Mouse (Mus musculus): ENCODE data around the gene Rabgap1l. TPM values are rescaled to one million over a fixed set of nuclear protein-coding genes. Genes with fewer than 3 reads are reported as not detected.

Gene Rabgap1l
- polyA plus RNA-seq, 1 experiment: 56.5 TPM

DNA sequence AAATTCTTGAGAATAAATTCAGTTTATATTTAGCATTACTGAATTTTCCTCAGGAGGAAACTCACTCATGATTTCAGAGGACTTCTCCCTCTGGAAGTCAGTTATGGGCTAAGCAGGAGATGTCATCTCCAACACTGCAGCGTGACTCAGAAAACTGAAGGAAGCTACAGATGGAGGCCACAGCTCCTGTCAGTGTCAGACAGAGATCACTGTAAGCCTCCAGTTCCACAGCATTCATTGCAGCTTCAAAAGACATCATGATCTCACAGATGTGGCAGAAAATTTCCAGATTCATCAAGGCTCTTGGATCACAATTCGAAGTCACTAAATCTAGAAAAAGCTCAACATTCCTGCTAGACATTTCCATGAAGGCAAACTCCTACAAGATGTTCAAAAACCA is 555.0 kb downstream of the Rabgap1l start:
- no peak for DNase-seq
- Histone ChIP-seq H3K27ac (ENCODE audit: control insufficient read depth, insufficient read depth, low read length) (no peak overlapping the region), H3K27me3 (ENCODE audit: control insufficient read depth, insufficient read depth, low read length) (no peaks in the 10 kb centered on the region), H3K4me3 (ENCODE audit: control insufficient read depth, insufficient read depth, low read length) (no peak overlapping the region), H3K36me3 (ENCODE audit: control insufficient read depth, insufficient read depth, low read length) (peaks cover 43% of the 10 kb centered on the region), H3K4me1 (replicated peaks; ENCODE audit: control insufficient read depth, insufficient read depth, low read length) (no peaks in the 10 kb centered on the region)
- 96% methylated on average over 2 of the region's 2 CpGs for WGBS
- TF ChIP-seq CTCF (IDR thresholded peaks at IDR 0.05; ENCODE audit: borderline replicate concordance, control insufficient read depth, extremely low read depth, insufficient read depth, low read length, poor library complexity) (no peak), POLR2A (IDR thresholded peaks at IDR 0.05; ENCODE audit: control insufficient read depth, extremely low read depth, insufficient read depth, low read length, poor library complexity) (no peak)

DNA sequence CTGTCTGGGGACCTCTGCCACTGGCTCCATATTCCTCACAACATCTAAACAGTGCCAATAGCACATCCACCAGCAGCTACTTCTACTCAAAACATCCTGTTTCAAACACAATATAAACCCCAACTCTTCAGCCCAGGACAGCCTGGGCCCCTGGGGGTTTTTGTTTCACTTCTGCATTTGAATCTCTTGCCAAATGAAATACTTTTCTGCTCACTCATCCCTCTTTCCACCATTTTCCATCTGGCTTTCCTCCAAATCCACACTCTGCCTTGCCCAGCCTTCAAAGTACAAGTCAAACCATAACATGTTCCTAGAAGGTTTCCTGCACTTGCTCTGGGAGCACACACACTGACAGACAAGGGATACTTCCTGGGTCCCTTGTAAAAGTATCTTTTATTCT is 559.1 kb downstream of the Rabgap1l start:
- Histone ChIP-seq H3K36me3 (ENCODE audit: control insufficient read depth, insufficient read depth, low read length) (peaks cover 49% of the 10 kb centered on the region), H3K27me3 (ENCODE audit: control insufficient read depth, insufficient read depth, low read length) (no peaks in the 10 kb centered on the region), H3K4me1 (replicated peaks; ENCODE audit: control insufficient read depth, insufficient read depth, low read length) (no peaks in the 10 kb centered on the region), H3K4me3 (ENCODE audit: control insufficient read depth, insufficient read depth, low read length) (no peak overlapping the region), H3K27ac (ENCODE audit: control insufficient read depth, insufficient read depth, low read length) (no peak overlapping the region)
- DNase-seq: no peak
- TF ChIP-seq POLR2A (IDR thresholded peaks at IDR 0.05; ENCODE audit: control insufficient read depth, extremely low read depth, insufficient read depth, low read length, poor library complexity): no peak
- no peak for TF ChIP-seq CTCF (IDR thresholded peaks at IDR 0.05; ENCODE audit: borderline replicate concordance, control insufficient read depth, extremely low read depth, insufficient read depth, low read length, poor library complexity)

GRCm38 (mm10) chr1:160232113-160232512 is 560.9 kb downstream of the Rabgap1l start:
- Histone ChIP-seq H3K4me1 (replicated peaks; ENCODE audit: control insufficient read depth, insufficient read depth, low read length) (no peaks in the 10 kb centered on the region), H3K27me3 (ENCODE audit: control insufficient read depth, insufficient read depth, low read length) (no peaks in the 10 kb centered on the region), H3K4me3 (ENCODE audit: control insufficient read depth, insufficient read depth, low read length) (no peak overlapping the region), H3K27ac (ENCODE audit: control insufficient read depth, insufficient read depth, low read length) (no peak overlapping the region), H3K36me3 (ENCODE audit: control insufficient read depth, insufficient read depth, low read length) (peaks cover 34% of the 10 kb centered on the region)
- TF ChIP-seq CTCF (IDR thresholded peaks at IDR 0.05; ENCODE audit: borderline replicate concordance, control insufficient read depth, extremely low read depth, insufficient read depth, low read length, poor library complexity): no peak
- TF ChIP-seq POLR2A (IDR thresholded peaks at IDR 0.05; ENCODE audit: control insufficient read depth, extremely low read depth, insufficient read depth, low read length, poor library complexity): no peak
- DNase-seq: no peak
- WGBS: 98% methylated on average over 3 of the region's 3 CpGs

DNA sequence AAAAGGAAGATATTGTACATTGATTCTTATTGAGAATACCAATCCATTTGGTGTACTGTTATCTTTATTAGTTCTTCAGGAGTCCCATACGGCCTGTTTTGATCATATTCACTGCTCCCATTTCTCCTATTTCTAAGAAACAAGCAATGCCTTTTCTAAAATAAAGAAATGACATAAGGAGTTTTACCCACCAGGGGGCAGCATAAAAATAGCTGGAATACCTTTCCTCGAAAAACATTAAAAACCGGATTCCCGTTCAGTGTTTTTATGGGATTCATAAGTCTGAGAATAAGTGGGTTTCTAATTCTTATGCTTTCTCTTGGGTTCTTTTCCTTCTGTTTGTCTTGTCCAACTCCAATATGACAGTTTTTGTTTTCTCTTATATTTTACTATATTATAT is 562.0 kb downstream of the Rabgap1l start:
- no peak overlapping the region for H3K27ac ChIP-seq (ENCODE audit: control insufficient read depth, insufficient read depth, low read length)
- no peak for DNase-seq
- no peak for TF ChIP-seq CTCF (IDR thresholded peaks at IDR 0.05; ENCODE audit: borderline replicate concordance, control insufficient read depth, extremely low read depth, insufficient read depth, low read length, poor library complexity)
- no peak for TF ChIP-seq POLR2A (IDR thresholded peaks at IDR 0.05; ENCODE audit: control insufficient read depth, extremely low read depth, insufficient read depth, low read length, poor library complexity)
- H3K27me3 ChIP-seq (ENCODE audit: control insufficient read depth, insufficient read depth, low read length): no peaks in the 10 kb centered on the region
- no peaks in the 10 kb centered on the region for H3K4me1 ChIP-seq (replicated peaks; ENCODE audit: control insufficient read depth, insufficient read depth, low read length)
- peaks cover 28% of the 10 kb centered on the region for H3K36me3 ChIP-seq (ENCODE audit: control insufficient read depth, insufficient read depth, low read length)
- WGBS: 79% methylated on average over 4 of the region's 4 CpGs
- H3K4me3 ChIP-seq (ENCODE audit: control insufficient read depth, insufficient read depth, low read length): no peak overlapping the region

DNA sequence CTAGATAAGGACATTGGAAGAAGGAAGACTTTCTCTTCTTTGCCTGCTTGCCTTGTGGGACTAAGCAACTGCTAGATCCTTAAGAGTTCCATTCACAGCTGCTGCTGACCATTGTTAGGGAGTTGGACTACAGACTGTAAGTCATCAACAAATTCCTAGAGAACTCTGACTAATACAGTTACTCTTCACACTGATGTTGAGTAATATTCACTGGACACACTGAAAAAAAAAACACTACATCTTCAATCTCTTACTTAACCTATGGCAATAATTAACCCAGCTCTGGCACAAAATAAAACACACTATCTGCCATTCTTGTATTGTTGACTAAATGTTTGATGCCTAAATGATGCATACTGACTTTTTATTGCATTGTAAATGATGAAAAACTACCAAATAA is 565.2 kb downstream of the Rabgap1l start:
- peaks cover 44% of the 10 kb centered on the region for H3K36me3 ChIP-seq (ENCODE audit: control insufficient read depth, insufficient read depth, low read length)

GRCm38 (mm10) chr1:160227196-160227595 is 565.8 kb downstream of the Rabgap1l start:
- TF ChIP-seq CTCF (IDR thresholded peaks at IDR 0.05; ENCODE audit: borderline replicate concordance, control insufficient read depth, extremely low read depth, insufficient read depth, low read length, poor library complexity): no peak
- TF ChIP-seq POLR2A (IDR thresholded peaks at IDR 0.05; ENCODE audit: control insufficient read depth, extremely low read depth, insufficient read depth, low read length, poor library complexity): no peak
- Histone ChIP-seq H3K4me1 (replicated peaks; ENCODE audit: control insufficient read depth, insufficient read depth, low read length) (no peaks in the 10 kb centered on the region), H3K4me3 (ENCODE audit: control insufficient read depth, insufficient read depth, low read length) (no peak overlapping the region), H3K27me3 (ENCODE audit: control insufficient read depth, insufficient read depth, low read length) (no peaks in the 10 kb centered on the region), H3K27ac (ENCODE audit: control insufficient read depth, insufficient read depth, low read length) (no peak overlapping the region), H3K36me3 (ENCODE audit: control insufficient read depth, insufficient read depth, low read length) (peaks cover 44% of the 10 kb centered on the region)
- 98% methylated on average over 4 of the region's 4 CpGs for WGBS
- no peak for DNase-seq

More for the DNA sequence above, 565.2 kb downstream of the Rabgap1l start:
- TF ChIP-seq POLR2A (IDR thresholded peaks at IDR 0.05; ENCODE audit: control insufficient read depth, extremely low read depth, insufficient read depth, low read length, poor library complexity) (no peak), CTCF (IDR thresholded peaks at IDR 0.05; ENCODE audit: borderline replicate concordance, control insufficient read depth, extremely low read depth, insufficient read depth, low read length, poor library complexity) (no peak)
- no peaks in the 10 kb centered on the region for H3K27me3 ChIP-seq (ENCODE audit: control insufficient read depth, insufficient read depth, low read length)
- H3K27ac ChIP-seq (ENCODE audit: control insufficient read depth, insufficient read depth, low read length): no peak overlapping the region
- no peak overlapping the region for H3K4me3 ChIP-seq (ENCODE audit: control insufficient read depth, insufficient read depth, low read length)
- H3K4me1 ChIP-seq (replicated peaks; ENCODE audit: control insufficient read depth, insufficient read depth, low read length): no peaks in the 10 kb centered on the region
- DNase-seq: no peak

DNA sequence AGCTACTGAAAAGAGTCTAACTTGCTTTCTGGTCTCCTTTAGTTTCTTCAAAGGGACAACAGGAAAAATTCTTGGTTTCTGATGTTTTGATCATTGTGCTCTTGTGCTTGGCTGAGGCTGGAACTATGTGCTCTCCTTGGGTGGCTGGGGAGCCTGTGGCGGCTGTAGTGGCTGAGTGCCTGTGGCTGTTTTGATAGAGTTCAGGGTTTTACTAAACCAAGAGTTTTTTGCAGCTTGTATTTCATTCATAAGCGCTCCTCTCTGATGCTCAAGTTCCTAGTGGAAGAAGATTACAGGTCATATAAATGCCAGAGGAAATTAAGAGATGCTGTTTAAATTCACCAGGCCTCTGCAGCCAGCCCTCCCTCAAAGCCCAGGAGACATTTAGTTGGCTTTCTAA is 568.9 kb downstream of the Rabgap1l start:
- Histone ChIP-seq H3K27ac (ENCODE audit: control insufficient read depth, insufficient read depth, low read length) (no peak overlapping the region), H3K27me3 (ENCODE audit: control insufficient read depth, insufficient read depth, low read length) (no peaks in the 10 kb centered on the region), H3K4me3 (ENCODE audit: control insufficient read depth, insufficient read depth, low read length) (no peak overlapping the region), H3K4me1 (replicated peaks; ENCODE audit: control insufficient read depth, insufficient read depth, low read length) (no peaks in the 10 kb centered on the region), H3K36me3 (ENCODE audit: control insufficient read depth, insufficient read depth, low read length) (peaks cover 32% of the 10 kb centered on the region)
- TF ChIP-seq CTCF (IDR thresholded peaks at IDR 0.05; ENCODE audit: borderline replicate concordance, control insufficient read depth, extremely low read depth, insufficient read depth, low read length, poor library complexity) (no peak), POLR2A (IDR thresholded peaks at IDR 0.05; ENCODE audit: control insufficient read depth, extremely low read depth, insufficient read depth, low read length, poor library complexity) (no peak)
- WGBS: 95% methylated on average over 2 of the region's 2 CpGs
- no peak for DNase-seq

Data from thymus, adult 2 months (tissue).